Mouse (Mus musculus) R1 (cell line): ENCODE results near the gene Cdca7l.
A peak's percentile ranks its signal among the peaks of the same experiment; 100 is the strongest.
"Not testable (repeated sequence)": the region's sequence is repeated elsewhere in the genome, so short reads cannot be mapped to it uniquely, and the experiment has no call there.

Experiments used
- DNase-seq: peaks from one replicate; pipeline ENCODE4 v3.0.0-alpha.2; 2018; ENCODE audit warnings: low read depth, low spot score

Cdca7l gene

GRCm38 (mm10) chr12:117861249-117861648 lies 57.2 kb downstream of the Cdca7l start:
- DNase-seq = no peak

- no peak for DNase-seq
Observed at GRCm38 (mm10) chr12:117862655-117863054, 58.6 kb downstream of the Cdca7l start.

- DNase-seq = no peak
Observed at GRCm38 (mm10) chr12:117867708-117868564, 63.8 kb downstream of the Cdca7l start.

- DNase-seq = no peak
Observed at GRCm38 (mm10) chr12:117872265-117872664, 68.2 kb downstream of the Cdca7l start.

GRCm38 (mm10) chr12:117878341-117878740 lies 74.3 kb downstream of the Cdca7l start:
- no peak for DNase-seq

GRCm38 (mm10) chr12:117884627-117885026 lies 80.5 kb downstream of the Cdca7l start:
- no peak for DNase-seq

GRCm38 (mm10) chr12:117887422-117887821 lies 83.3 kb downstream of the Cdca7l start:
- no peak for DNase-seq

- not testable (repeated sequence) for DNase-seq
Observed at GRCm38 (mm10) chr12:117900798-117901197, 96.7 kb downstream of the Cdca7l start.

GRCm38 (mm10) chr12:117901352-117901751 lies 97.3 kb downstream of the Cdca7l start:
- not testable (repeated sequence) for DNase-seq

GRCm38 (mm10) chr12:117903671-117904070 lies 99.6 kb downstream of the Cdca7l start:
- no peak for DNase-seq

- not testable (repeated sequence) for DNase-seq
Observed at GRCm38 (mm10) chr12:117905232-117905840, 101.2 kb downstream of the Cdca7l start.

- DNase-seq = no peak
Observed at GRCm38 (mm10) chr12:117911396-117911795, 107.3 kb downstream of the Cdca7l start.

- DNase-seq = peak; percentile 95
Observed at GRCm38 (mm10) chr12:117914613-117915245, 110.6 kb downstream of the Cdca7l start.

- no peak for DNase-seq
Observed at GRCm38 (mm10) chr12:117915826-117916588, 111.9 kb downstream of the Cdca7l start.
